Mouse (Mus musculus) layer of hippocampus, adult 11-12 months (tissue): ENCODE measurements around the gene Hist1h2bj.
"Not testable (repeated sequence)": the region's sequence is repeated elsewhere in the genome, so short reads cannot be mapped to it uniquely, and the experiment has no call there.

Experiments used
- DNase-seq: peaks from one replicate; pipeline ENCODE4 v3.0.0; 2022; ENCODE audit warnings: low spot score

Hist1h2bj gene

GRCm38 (mm10) chr13:22040464-22041141, 2.4 kb upstream of the Hist1h2bj start:
- no peak for DNase-seq

- DNase-seq: peak; percentile 97
These were observed 1.9 kb upstream of the Hist1h2bj start, which contains the start of gene Hist1h4i for GRCm38 (mm10) chr13:22041142-22041536. Hist1h4i (minus strand) TSS chr13:22041362.

GRCm38 (mm10) chr13:22041651-22042567, 1.1 kb upstream of the Hist1h2bj start:
- no peak for DNase-seq

GRCm38 (mm10) chr13:22043503-22044431, 753 bp downstream of the Hist1h2bj start:
- DNase-seq: no peak

GRCm38 (mm10) chr13:22044432-22045155, 1.6 kb downstream of the Hist1h2bj start:
- DNase-seq: no peak

GRCm38 (mm10) chr13:22045311-22045710, 2.3 kb downstream of the Hist1h2bj start:
- DNase-seq: no peak

- no peak for DNase-seq
These were observed 6.0 kb downstream of the Hist1h2bj start for GRCm38 (mm10) chr13:22049041-22049440.

GRCm38 (mm10) chr13:22049737-22050440, 6.9 kb downstream of the Hist1h2bj start:
- DNase-seq: no peak

GRCm38 (mm10) chr13:22050591-22051522, 7.8 kb downstream of the Hist1h2bj start:
- peak; percentile 87 for DNase-seq

GRCm38 (mm10) chr13:22051523-22051859, 8.5 kb downstream of the Hist1h2bj start:
- DNase-seq: no peak

GRCm38 (mm10) chr13:22053754-22054153, 10.7 kb downstream of the Hist1h2bj start:
- DNase-seq: no peak

GRCm38 (mm10) chr13:22061422-22061821, 18.4 kb downstream of the Hist1h2bj start:
- DNase-seq: no peak

- DNase-seq: no peak
These were observed 20.5 kb downstream of the Hist1h2bj start for GRCm38 (mm10) chr13:22063468-22063867.

GRCm38 (mm10) chr13:22084140-22084539, 41.1 kb downstream of the Hist1h2bj start, which contains the start of gene Vmn1r188:
Vmn1r188 (plus strand) TSS chr13:22084440.
- DNase-seq: not testable (repeated sequence)
